Mouse (Mus musculus) heart, embryonic 16.5 days (tissue): ENCODE results near the gene Plcb4. TPM values are rescaled to one million over a fixed set of nuclear protein-coding genes. Genes with fewer than 3 reads are reported as not detected.

Experiments
- ATAC-seq: fragments of 200-750 bp; cut with Nextera tagmentation; replicated peaks from 2 replicates; pipeline ENCODE4 v1.8.0; 2017; ENCODE audit warnings: moderate number of reproducible peaks; ENCODE audit not compliant: insufficient read depth, low FRiP score; ENCODE audit errors: extremely low read depth
- H3K27ac ChIP-seq: fragments of 300-500 bp; sonication (generic); 2 replicates; pipeline ENCODE4 v1.5.1; 2014; ENCODE audit warnings: mild to moderate bottlenecking, low read length, control low read depth, moderate library complexity
- H3K27me3 ChIP-seq: fragments of 300-500 bp; sonication (generic); 2 replicates; pipeline ENCODE4 v1.6.1; 2014; ENCODE audit warnings: low read length, mixed read lengths; ENCODE audit not compliant: control insufficient read depth, insufficient read depth
- H3K36me3 ChIP-seq: fragments of 300-500 bp; sonication (generic); 2 replicates; pipeline ENCODE4 v1.6.1; 2014; ENCODE audit not compliant: control insufficient read depth, insufficient read depth
- H3K4me1 ChIP-seq: fragments of 300-500 bp; sonication (generic); 2 replicates; pipeline ENCODE4 v1.6.1; 2014; ENCODE audit warnings: low read length, mixed read lengths; ENCODE audit not compliant: control insufficient read depth, insufficient read depth
- H3K4me2 ChIP-seq: fragments of 300-500 bp; sonication (generic); 2 replicates; pipeline ENCODE4 v1.6.1; 2014; ENCODE audit warnings: low read depth, mild to moderate bottlenecking, control low read depth, low read length
- H3K4me3 ChIP-seq: fragments of 300-500 bp; sonication (generic); 2 replicates; pipeline ENCODE4 v1.5.1; 2014; ENCODE audit warnings: mild to moderate bottlenecking, control low read depth, low read length
- H3K9ac ChIP-seq: fragments of 300-500 bp; sonication (generic); 2 replicates; pipeline ENCODE4 v1.6.1; 2014; ENCODE audit warnings: low read length, control low read depth
- H3K9me3 ChIP-seq: fragments of 300-500 bp; sonication (generic); replicated peaks from 2 replicates; pipeline ENCODE4 v1.6.1; 2016; ENCODE audit warnings: low read length; ENCODE audit not compliant: control insufficient read depth
- WGBS: fragments of 180-500 bp; shearing (Covaris S2); extraction: QIAGEN DNeasy Blood & Tissue Kit; methylation state at CpG from one replicate; pipeline ENCODE4 v1.1.7; 2014; 5-methylcytosine and 5-hydroxymethylcytosine counted together
- polyA plus RNA-seq: library from polyadenylated mRNA; unstranded; fragments of >200 nt; fragmentation: Nextera tagmentation; extraction: Ambion mirVana; gene quantifications from 2 replicates; pipeline ENCODE4 v1.2.1, GENCODE M21; 2015

The Plcb4 gene
- polyA plus RNA-seq, 1 experiment from 2014 or later, result 31.9 TPM

GRCm38 (mm10) chr2:135799149-135799770 lies 140.4 kb downstream of the Plcb4 start:
- H3K27me3 ChIP-seq, result no peaks in the 10 kb centered on the region
- H3K9ac ChIP-seq, result no peak overlapping the region
- WGBS, result 81% methylated on average over 10 of the region's 10 CpGs
- peaks cover 5% of the 10 kb centered on the region for H3K4me1 ChIP-seq
- H3K9me3 ChIP-seq, result no peaks in the 10 kb centered on the region
- no peak overlapping the region for H3K4me3 ChIP-seq
- no peak overlapping the region for H3K27ac ChIP-seq
- H3K36me3 ChIP-seq, result no peaks in the 10 kb centered on the region
- ATAC-seq, result no peak
- H3K4me2 ChIP-seq, result no peak overlapping the region

GRCm38 (mm10) chr2:135800385-135800784 lies 141.6 kb downstream of the Plcb4 start:
- no peaks in the 10 kb centered on the region for H3K27me3 ChIP-seq
- 84% methylated on average over 6 of the region's 6 CpGs for WGBS

DNA sequence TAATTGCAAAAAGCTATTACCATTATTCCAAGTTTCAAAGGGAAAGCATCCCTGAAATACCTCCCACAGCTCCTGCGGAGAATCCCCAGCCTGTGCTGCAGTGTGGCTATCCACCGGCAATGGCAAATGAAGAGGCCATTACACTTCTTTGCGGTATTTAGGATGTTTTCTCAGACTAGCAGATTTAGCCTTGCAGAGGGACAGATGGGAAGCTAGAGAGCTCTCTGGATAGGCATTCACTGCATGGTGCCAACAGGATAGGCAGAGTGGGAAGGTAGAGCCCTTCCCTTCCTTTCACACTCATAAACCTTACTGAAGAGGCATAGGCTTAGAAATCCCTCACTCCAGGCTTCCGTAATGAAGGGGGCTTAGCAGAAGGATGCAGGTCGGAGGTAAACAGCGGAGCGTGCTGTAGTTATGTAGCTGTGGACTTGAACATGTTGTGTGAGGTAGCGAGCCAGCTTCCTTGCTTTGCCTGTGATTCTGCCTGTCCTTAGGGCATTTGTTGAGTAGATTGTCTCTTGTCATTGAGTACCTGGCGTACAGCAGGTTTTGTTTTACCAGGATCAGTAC lies 144.2 kb downstream of the Plcb4 start:
- WGBS, result 91% methylated on average over 9 of the region's 9 CpGs
- Histone ChIP-seq H3K4me2 (no peak overlapping the region), H3K4me3 (no peak overlapping the region), H3K9ac (no peak overlapping the region), H3K27ac (no peak overlapping the region), H3K36me3 (no peaks in the 10 kb centered on the region), H3K4me1 (peaks cover 6% of the 10 kb centered on the region), H3K27me3 (no peaks in the 10 kb centered on the region), H3K9me3 (no peaks in the 10 kb centered on the region)
- ATAC-seq, result no peak

More at GRCm38 (mm10) chr2:135800385-135800784, 141.6 kb downstream of the Plcb4 start:
- Histone ChIP-seq H3K27ac (no peak overlapping the region), H3K36me3 (no peaks in the 10 kb centered on the region), H3K9me3 (no peaks in the 10 kb centered on the region), H3K4me2 (no peak overlapping the region), H3K4me3 (no peak overlapping the region), H3K4me1 (peaks cover 5% of the 10 kb centered on the region), H3K9ac (no peak overlapping the region)
- no peak for ATAC-seq

GRCm38 (mm10) chr2:135805748-135806685 lies 147.2 kb downstream of the Plcb4 start:
- H3K4me1 ChIP-seq, result peaks cover 9% of the 10 kb centered on the region
- no peaks in the 10 kb centered on the region for H3K27me3 ChIP-seq
- no peak overlapping the region for H3K9ac ChIP-seq
- no peaks in the 10 kb centered on the region for H3K9me3 ChIP-seq
- no peak overlapping the region for H3K4me2 ChIP-seq
- H3K4me3 ChIP-seq, result no peak overlapping the region
- WGBS, result 70% methylated on average over 15 of the region's 15 CpGs
- no peak overlapping the region for H3K27ac ChIP-seq
- ATAC-seq, result no peak
- H3K36me3 ChIP-seq, result no peaks in the 10 kb centered on the region

- Histone ChIP-seq H3K4me2 (no peak overlapping the region), H3K4me1 (peaks cover 12% of the 10 kb centered on the region), H3K9ac (no peak overlapping the region), H3K4me3 (no peak overlapping the region), H3K9me3 (no peaks in the 10 kb centered on the region), H3K27me3 (no peaks in the 10 kb centered on the region), H3K27ac (no peak overlapping the region), H3K36me3 (no peaks in the 10 kb centered on the region)
- WGBS, result 72% methylated on average over 4 of the region's 4 CpGs
- no peak for ATAC-seq
Measured at GRCm38 (mm10) chr2:135808342-135808741, 149.5 kb downstream of the Plcb4 start.

DNA sequence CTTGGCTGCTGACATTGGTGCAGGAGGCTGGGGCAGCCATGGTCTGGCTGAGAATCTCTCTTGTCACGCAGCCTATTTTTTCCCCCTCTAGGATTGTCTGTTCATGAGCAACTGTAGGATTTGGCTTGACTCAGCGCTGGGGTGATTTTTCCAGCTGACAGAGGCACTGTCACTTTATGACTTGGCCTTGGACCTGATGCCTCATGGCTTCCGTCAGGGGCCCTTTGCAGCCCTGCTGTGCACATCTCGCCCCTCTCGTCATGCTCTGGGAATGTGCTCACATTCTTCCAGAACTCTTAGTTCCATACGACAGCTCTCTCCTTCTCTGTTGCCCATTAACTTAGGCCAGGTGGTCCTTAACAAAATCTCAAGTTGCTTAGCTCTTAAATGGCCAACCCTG lies 152.0 kb downstream of the Plcb4 start:
- no peak overlapping the region for H3K4me3 ChIP-seq
- 0 out of 2 replicates have a peak overlapping the region, but pooled peaks have one; percentile 18 for H3K27ac ChIP-seq
- no peak overlapping the region for H3K9ac ChIP-seq
- H3K27me3 ChIP-seq, result no peaks in the 10 kb centered on the region
- H3K36me3 ChIP-seq, result peaks cover 6% of the 10 kb centered on the region; the same call in 1 of the 2 replicates
- peaks cover 11% of the 10 kb centered on the region for H3K4me1 ChIP-seq
- ATAC-seq, result no peak
- WGBS, result 55% methylated on average over 6 of the region's 6 CpGs
- H3K4me2 ChIP-seq, result no peak overlapping the region
- no peaks in the 10 kb centered on the region for H3K9me3 ChIP-seq

GRCm38 (mm10) chr2:135811453-135812101 lies 152.8 kb downstream of the Plcb4 start:
- H3K4me2 ChIP-seq, result no peak overlapping the region
- H3K4me1 ChIP-seq, result peaks cover 6% of the 10 kb centered on the region
- no peak overlapping the region for H3K4me3 ChIP-seq
- no peaks in the 10 kb centered on the region for H3K27me3 ChIP-seq
- ATAC-seq, result no peak
- peaks cover 6% of the 10 kb centered on the region; the same call in 1 of the 2 replicates for H3K36me3 ChIP-seq
- H3K27ac ChIP-seq, result no peak overlapping the region
- no peaks in the 10 kb centered on the region for H3K9me3 ChIP-seq
- 64% methylated on average over 5 of the region's 5 CpGs for WGBS
- no peak overlapping the region for H3K9ac ChIP-seq

DNA sequence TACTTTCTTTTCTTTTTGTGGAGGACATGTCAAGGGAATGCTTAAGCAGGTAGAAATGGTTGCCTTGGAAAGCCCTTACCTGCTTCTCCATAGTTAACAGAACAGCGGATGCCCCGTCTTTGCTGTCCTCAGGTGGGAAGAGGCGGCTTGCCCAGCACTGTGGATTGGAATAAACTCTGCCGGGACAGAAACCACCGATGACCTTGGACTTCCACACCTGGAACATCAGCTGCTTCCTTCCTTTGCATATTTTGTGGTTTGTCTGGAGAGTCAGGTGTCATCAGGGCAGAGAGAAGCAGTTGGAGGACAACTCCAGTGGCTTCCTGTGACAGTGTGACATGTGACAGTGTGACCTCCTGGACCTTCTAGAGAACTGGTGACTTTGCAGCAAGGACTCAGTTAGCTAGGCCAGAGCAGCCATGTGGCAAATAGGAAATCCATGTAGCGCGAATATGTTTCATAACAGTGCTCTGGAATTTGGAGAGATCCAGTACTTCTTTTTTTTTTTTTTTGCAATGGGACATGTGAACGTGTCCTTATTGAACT lies 154.0 kb downstream of the Plcb4 start:
- Histone ChIP-seq H3K9me3 (no peaks in the 10 kb centered on the region), H3K4me2 (no peak overlapping the region), H3K27ac (no peak overlapping the region), H3K27me3 (no peaks in the 10 kb centered on the region), H3K4me3 (no peak overlapping the region), H3K4me1 (peaks cover 6% of the 10 kb centered on the region), H3K36me3 (peaks cover 6% of the 10 kb centered on the region; the same call in 1 of the 2 replicates), H3K9ac (no peak overlapping the region)
- no peak for ATAC-seq
- WGBS, result 89% methylated on average over 8 of the region's 8 CpGs
